Mouse (Mus musculus): ENCODE results near the gene Opn1sw.

The Opn1sw gene

DNA sequence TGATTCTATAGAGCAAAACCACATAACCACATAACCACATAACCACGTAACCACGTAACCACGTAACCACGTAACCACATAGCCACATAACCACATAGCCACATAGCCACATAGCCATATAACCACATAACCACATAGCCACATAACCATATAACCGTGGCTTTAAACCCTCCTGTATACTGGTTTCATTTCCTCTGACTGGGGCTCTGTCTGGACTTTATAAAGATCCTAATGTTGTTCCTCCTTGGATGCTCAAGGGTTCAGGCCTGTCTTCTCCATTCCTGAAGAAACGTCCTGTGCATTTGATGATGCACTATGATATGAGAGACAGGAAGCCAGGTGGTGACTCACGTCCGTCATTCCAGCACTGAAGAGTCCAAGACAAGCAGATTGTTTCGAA is 61.3 kb downstream of the Opn1sw start:
- DNase-seq: no peak

Measured in kidney, adult 11 months (tissue).